Mouse (Mus musculus): ENCODE data around the gene Ankrd22.
A peak's percentile ranks its signal among the peaks of the same experiment; 100 is the strongest.

The Ankrd22 gene

DNA sequence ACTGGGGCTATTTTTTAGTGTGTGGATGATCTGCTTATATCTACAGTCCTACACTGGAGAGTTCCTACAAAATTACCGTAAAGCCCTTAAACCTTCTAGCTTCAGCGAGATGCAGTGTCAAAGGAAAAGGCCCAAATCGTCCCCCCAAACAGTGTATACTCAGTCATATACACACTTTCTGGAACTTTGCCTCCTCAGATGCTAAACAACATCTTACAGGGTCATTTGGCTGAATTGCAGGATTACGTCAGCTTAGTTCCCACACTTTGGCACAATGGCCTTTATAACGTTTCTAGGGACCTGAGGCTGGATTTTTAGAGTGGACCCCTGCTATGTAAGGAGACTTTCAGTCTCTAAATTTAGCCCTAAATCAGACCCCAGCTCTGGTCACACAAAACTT, 16.6 kb upstream of the Ankrd22 start:
- no peak for DNase-seq (ENCODE audit: extremely low read depth, low read depth, low spot score)

DNA sequence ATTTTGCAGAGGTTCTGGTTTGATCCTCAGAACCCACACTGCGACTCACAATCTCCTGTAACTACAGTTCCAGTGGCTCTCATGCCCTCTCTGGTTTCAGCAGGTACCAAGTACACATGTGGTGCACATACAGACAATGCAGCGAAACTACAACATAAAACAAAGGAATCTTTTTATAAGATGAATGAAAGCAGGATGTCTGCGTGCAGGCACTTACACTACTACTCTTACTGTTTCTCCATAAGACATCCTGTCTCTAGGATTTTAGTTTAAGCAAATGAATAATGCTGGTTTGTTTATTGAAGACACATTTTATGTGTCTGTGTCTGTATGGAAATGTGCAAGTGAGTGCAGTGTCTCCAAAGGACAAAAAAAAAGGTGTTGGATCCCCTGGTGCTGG, 15.4 kb upstream of the Ankrd22 start:
- DNase-seq (ENCODE audit: extremely low read depth, low read depth, low spot score): no peak

DNA sequence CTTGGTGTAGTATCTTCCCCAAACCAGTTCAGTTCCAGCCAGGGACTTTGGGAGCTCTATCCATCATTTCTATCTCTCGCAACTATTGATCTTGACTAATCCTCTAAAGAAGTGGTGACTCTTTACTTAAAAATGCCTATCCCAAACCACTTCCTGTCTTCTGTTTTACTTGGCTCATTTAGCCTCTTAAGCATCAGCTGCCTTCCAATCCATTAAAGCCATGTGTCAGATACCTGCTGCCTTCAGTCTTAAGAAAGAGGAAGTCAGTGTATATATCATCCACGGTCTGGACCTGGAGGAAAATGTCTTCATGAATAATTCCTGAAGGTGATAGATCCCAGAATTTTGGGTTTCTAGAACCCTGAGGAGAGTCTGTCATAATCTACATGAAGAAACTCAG, 14.5 kb upstream of the Ankrd22 start:
- no peak for DNase-seq (ENCODE audit: extremely low read depth, low read depth, low spot score)

DNA sequence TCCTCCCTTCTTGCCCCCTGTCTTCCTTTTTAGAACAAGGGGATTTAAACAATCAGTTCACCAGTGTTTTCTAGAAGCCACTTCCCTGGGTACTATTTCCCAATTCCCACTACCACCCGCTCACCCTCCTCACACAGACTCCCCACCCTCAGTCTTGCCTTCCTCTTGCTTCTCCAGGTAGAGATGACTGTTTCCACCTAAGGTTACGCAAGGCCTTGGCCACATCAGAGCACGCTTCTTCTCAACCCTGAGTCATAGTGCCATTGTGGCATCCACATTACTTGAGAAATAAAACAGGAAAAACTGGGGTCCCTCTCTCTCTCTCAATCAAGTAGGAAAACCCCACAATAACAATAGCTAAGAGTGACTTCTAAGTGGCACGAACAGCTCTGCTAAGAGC, 13.3 kb upstream of the Ankrd22 start:
- no peak for DNase-seq (ENCODE audit: extremely low read depth, low read depth, low spot score)

DNA sequence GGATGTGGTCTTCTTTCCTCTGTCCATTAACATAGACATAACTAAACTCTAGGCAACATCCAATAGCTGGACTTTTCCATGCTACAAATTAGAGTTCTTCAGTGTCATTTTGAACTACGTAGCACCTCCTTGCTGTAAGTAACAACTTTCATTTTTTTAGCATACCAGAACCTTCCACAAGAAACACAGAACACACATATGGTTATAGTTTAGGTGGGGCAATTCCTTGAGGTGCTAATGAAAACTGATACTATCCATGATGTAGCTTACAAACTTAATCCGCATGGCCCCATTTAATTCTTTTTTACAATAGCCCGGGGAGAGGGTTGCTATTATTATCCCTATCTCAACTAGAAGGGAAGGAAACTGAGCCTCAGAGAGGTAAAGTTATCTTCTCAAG, 8.2 kb upstream of the Ankrd22 start:
- no peak for DNase-seq (ENCODE audit: extremely low read depth, low read depth, low spot score)

DNA sequence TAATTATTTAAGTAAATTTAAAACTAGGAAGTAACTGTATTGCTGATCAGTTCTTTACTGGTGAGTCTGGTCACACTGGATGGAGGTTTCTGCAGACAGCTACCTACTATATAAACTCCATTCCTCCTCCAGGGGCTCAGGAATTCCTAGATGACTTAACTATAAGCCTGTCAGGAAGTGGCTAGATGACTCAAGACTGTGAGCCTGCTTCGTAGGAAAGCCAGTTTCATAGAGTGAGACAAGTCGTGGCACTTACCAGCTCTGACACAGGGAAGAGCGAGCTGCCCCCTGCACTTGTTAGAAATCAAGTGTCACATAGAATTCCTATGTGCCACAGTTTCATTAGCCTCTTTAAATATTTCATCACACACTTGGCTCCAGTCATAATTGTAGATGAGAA, 5.3 kb upstream of the Ankrd22 start:
- DNase-seq (ENCODE audit: extremely low read depth, low read depth, low spot score): no peak

DNA sequence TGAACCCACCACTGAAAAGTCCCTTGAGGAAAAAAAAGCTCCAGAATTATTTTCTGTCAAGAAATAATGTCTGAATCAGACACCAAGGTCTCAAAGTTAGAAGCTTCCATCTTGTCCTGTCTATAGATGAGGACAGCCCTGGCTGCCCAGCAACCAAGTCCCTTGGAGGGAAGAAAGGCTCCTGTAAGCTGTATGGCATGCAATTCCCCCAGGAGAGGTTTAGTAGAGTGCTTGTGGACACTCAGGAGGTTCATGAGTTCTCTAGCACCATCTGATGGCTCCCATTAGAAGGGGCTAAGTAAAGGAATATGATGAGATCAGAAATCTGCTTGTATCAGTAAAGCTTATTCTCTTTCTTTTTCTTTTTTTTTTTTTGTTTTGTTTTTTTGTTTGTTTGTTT, 3.3 kb upstream of the Ankrd22 start:
- no peak for DNase-seq (ENCODE audit: extremely low read depth, low read depth, low spot score)

DNA sequence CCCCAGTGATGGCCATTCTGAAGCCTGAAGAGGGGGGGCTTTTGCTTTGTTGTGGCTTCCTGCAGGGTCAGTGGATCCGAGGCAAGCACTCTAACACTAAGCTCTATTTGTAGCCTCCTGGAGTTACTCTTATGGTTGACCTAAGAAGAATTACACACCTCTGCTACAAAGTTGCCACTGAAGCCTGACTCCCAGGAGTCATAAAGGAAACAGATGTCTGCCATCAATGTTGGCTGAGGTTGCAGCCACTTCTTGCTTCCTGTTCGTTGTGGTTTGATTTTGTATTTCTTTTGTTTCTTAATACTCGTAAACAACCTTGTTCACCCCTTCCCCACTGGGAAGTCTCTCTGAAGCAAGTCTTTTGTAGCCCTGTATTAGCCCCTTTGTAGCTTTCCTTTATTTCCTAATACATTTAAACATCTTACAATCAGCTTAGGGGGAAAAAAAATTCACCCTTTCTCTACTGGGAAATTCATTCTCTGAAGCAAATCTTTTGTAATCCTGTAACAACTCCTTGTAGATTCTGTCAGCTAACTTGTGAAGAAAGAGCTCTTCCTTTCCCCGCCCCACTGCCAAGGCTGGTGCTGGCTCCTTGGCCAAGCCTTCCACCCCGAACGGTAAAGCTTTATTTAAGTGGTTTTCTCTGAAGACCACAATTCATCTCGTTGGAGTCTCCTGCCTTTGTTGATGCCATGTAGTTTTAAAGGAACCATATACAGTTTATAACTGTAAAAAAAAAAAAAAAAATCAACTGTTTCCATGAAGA, 2.2 kb upstream of the Ankrd22 start:
- DNase-seq (ENCODE audit: extremely low read depth, low read depth, low spot score): no peak

DNA sequence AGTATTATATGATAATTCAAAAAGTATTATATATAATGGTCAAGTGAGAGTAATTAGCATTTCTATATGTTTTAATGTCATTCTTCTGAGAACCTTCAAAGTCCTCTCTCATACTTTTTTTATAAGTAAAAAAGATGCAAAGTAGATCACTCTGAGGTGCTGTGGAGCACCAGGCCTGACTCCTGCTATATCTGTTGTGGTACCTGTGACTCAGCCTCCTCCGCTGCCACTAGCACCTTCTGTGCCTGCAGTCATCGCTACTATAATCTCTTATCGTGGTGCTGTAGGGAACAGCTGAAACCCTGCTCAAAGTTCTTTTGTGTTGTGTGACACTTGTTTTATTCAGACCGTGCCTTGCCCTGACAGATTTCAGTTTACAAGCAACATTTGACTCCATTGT, 533 bp upstream of the Ankrd22 start:
- no peak for DNase-seq (ENCODE audit: extremely low read depth, low read depth, low spot score)

DNA sequence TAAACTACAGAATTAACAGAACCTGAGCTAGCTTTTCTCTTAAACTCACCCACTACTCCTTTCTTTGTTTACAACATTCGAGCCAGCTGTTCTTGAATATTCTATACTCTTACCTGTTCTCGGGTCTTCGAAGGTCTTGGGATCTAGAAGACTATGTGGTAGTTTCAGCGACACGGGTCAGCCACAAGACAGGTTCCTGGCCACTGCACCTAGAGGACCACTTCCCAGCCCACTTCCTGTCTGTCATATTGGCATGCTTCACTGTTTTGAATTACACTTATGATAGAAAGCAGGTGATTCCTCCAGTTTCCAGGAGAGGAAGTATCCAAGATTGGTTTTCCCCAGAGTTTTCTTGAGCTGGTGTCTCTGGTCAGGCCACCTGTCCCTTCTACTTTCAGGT, 3.2 kb downstream of the Ankrd22 start:
- no peak for DNase-seq (ENCODE audit: extremely low read depth, low read depth, low spot score)

DNA sequence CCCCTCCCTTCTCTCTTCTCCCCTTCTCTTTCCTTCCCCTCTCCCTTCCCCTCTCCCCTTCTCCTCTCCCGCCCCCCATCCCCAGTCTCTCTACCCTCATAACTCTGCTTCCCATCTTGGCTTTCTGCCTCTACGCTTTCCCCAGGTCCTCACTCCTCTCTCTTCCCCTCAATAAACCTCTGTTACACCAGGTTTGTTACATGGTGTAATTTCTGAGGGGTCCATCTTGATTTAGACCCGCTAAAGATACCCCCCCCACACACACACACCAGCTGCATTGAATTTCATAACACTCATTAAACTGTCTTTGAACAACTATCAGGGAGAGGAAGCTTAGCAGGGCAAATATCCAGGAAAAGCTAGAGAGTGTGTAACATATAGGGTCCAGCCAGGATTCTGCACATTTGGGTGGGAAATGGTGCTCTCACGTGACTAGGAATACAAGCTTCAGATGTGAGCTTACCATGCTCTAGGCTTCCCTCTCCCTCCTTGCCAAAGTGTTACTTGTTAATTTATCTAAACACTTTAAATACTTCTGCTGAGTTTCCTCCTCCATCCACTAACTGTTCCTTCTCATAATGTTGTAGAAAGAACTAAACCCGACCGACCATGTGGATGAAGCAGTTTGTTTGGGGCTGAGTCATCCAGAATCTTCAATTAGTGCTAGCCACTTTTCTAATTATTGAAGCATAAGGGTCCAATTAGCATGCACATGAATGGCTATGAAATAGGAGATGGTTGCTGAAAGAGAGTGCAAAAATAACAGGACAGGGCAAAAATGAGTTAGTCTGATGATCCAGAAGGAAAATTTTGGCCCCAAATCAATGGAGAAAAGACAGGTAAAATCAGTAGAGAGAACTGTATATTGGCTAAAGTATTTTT, 12.3 kb downstream of the Ankrd22 start:
- no peak for DNase-seq (ENCODE audit: extremely low read depth, low read depth, low spot score)

DNA sequence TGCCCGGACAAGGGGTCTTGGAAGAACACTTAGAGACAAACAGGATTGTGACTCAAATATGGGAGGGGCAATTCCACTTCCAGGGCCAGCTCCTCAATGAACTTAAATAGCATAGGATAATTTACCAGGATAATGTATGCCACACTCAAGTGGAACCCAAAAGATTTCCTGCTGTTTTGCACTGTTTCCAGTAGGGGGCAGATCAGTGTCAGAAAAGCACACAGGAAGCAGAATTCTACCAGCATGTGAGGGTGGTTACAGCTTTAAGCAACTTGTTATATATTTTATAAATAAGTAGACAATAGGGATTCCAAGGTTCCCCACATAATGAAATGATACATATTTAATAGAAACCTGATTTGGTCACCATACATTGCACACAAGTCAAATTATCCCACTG, 13.9 kb downstream of the Ankrd22 start:
- no peak for DNase-seq (ENCODE audit: extremely low read depth, low read depth, low spot score)

DNA sequence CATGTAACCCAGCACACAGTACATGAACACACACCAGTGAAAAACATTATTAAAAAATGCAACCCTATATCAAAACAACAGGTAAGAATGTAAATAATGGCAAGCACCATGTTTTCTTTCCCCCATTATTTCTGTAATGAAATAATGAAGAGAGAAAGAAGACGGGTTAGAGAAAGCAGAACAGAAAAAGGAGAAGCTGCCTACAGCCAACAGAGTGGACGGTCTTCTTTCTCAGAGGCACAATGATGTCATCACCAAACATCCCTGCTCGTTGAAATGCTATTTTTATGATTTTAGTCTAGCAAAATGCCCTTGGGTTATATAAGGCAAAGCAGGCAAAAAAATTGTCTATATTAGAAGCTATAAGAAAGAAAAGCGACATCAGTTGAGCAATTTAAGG, 17.4 kb downstream of the Ankrd22 start:
- no peak for DNase-seq (ENCODE audit: extremely low read depth, low read depth, low spot score)

DNA sequence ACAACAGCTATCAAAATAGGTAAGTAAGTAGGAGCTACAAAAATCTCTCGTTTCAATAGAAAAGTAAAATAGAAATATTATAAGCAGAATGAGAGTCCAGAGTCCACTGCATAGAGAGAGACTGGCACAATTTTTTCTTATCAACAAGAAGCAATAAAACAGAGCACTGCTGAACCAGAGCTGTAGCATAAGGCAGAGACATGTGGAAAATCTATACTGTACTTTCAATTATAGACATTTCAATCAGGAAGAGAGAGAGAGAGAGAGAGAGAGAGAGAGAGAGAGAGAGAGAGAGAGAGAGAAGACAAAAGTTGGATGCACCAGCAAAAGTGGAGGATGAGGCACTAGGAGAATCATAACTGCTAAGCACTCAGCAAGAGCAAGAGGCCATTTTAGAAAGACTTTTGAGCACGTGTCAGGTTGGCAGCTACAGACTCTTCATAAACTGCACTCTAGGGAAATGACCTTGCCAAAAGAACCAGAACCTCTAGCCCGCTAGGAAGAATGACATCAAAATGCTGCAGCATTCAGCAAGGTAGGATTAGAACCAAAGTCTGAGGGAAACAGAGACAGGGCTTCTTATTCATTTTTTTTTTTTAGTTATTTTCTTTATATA, 26.3 kb downstream of the Ankrd22 start:
- no peak for DNase-seq (ENCODE audit: extremely low read depth, low read depth, low spot score)

DNA sequence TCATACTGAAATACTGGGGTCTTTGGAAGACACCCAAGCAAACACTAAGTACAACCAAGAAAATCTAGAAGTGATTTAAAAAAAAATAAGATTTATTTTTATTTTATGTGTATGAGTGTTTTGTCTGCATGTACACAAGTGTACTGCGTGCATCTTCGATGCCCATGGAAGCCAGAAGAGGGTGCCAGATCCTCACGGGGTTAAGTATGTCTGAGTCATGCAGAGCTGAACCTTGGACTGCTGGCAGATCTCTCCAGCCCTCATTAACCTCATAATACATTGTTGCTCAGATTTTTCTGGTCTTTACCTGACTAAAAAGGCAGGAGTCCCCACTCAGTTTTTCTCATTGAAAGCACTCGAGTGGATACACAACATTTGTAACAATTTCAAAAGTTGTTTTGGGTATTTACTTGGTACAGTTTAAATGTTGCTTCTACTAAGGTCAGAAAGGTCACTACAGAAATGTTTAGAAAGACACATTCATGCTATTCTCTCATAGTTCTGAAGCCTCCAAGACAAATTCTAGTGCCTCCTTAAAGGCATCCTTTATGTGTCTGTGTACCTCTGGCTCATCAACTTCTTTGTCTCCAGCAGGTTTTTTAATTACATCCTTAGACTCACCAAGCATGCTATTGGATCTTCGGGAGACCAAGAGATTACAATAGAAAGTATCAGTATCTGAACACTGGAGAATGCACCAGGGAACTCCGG, 27.0 kb downstream of the Ankrd22 start:
- DNase-seq (ENCODE audit: extremely low read depth, low read depth, low spot score): no peak

DNA sequence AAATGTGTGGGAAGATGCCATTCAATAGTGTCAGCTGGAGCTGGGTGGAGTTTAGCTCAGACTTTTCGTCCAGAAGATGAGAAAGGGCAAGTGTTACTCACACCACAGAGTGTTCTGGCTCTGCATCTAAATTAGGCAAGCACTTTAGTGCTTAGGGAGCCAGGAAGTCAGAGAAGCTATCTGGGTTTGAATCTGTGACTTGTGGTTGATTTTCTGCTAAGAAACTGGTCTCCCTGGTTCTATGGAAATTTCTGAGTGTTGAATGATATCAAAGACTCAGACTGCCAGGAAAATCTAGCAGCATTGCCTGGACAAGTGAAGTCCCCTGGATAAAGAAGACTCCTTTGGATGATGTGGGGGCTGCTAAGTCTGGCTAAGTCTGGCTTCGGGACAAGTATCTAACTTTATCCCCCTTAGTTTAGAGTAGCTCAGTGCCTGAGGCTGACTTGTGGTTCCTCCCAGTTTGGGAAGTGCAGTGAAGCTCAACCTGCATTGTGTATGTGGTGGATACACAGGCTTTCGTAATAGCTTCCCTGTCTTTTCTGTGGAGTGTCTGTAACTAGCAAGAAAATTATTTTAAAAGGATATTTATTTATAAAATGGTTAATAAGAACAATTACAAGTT, 45.6 kb downstream of the Ankrd22 start:
- DNase-seq (ENCODE audit: extremely low read depth, low read depth, low spot score): peak; percentile 80

DNA sequence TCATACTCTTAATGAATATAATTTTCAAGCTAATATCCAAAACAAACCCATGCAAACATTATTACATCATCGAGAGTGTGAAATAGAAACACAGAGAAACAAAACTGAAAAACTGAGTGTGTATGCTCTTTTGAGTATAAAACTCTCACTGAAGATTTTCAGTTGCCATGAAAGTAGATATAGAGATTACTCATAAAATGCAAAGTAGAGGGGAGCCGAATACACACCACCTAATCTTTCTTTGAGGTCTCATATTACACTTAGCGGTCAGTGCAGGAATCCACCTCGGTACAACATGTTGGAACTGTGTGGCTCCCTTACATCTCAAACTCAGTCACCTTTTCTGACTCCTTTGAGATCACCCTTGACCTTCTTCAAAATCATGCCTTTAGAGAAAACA, 46.2 kb downstream of the Ankrd22 start:
- no peak for DNase-seq (ENCODE audit: extremely low read depth, low read depth, low spot score)

DNA sequence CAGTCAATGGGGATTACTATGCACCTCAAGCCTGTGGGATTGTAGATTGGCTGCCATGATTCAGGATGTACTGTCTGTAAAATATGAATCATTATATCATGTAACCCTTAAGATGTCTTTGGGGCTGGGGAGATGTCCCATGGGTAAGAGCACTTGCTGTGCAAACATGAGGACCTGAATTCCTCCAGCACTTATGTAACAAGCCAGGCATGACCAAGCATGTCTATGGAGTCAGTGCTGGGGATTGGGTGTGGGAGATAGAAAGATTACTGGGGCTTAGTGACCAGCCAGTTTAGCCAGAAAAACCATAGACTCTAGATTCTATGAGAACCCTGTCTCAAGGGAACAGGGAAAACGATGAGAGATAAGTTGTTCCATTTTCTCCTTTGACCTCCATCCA, 46.8 kb downstream of the Ankrd22 start:
- DNase-seq (ENCODE audit: extremely low read depth, low read depth, low spot score): peak; percentile 95

DNA sequence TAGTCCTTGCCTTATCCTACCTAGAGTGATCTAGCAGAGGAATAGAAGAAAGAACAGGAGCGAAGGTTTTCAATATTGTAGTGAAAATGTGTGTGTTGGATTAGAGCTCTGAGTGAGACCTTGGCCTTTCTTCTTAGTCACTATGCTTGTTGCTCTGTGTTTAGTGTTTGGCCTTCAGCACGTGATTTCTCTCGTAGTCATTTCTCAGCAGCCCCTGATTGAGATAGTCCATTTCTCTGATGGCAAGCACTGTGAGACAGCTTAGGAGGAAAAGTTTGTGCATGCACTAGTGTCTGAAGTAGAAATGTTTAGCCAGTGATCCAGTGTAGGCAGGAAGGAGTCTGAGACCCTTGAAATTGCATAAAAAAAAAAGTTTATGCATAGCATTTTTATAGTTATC, 61.0 kb downstream of the Ankrd22 start:
- no peak for DNase-seq (ENCODE audit: extremely low read depth, low read depth, low spot score)

DNA sequence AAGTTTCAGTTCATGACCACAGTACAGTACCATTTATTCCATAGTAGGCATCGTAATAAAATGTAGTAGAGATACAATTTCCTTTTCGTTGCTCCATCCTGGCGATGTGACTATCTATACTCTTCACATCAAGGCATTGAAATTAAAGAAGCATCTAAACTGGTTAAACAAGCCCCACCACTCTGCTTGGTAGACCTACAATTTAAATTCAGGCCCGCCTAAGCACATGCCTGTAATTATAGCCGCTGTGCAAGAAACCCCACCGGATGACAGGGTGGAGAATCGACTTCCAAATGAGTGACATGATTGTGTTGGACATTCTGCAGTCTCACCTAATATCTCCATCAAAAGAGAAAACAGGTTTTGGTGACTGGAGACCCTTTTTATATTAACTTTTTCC, 64.0 kb downstream of the Ankrd22 start:
- no peak for DNase-seq (ENCODE audit: extremely low read depth, low read depth, low spot score)

DNA sequence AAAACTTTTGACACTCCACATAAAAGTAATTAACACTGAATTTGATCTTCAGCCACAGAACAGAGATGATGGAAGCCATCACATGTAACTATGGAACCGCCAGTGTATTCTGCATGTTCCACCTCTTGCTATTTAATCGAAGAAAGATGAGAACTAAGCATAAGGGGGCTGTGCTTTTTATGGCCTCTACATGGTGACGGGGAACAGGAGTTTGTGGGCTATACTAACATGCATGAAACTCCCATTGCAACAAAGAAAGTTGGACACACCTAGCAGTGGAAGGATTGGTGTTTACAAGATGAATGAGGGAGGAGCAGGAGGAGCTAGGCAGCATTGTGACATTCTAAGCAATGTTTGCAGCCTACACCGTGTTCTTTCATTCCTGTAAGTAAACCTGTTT, 65.2 kb downstream of the Ankrd22 start, which contains the start of gene Lipm:
TSS of gene Lipm (plus strand) at position 301 of the 400 bp plus-strand sequence.
- DNase-seq (ENCODE audit: extremely low read depth, low read depth, low spot score): no peak

Data from fat pad, adult 2 months (tissue).